Mouse (Mus musculus) intestine, embryonic 14.5 days (tissue): Measurements from ENCODE around the gene Mccc2. TPM values are rescaled to one million over a fixed set of nuclear protein-coding genes. Genes with fewer than 3 reads are reported as not detected.
"Not testable (repeated sequence)": the region's sequence is repeated elsewhere in the genome, so short reads cannot be mapped to it uniquely, and the experiment has no call there.

Experiments used
- ATAC-seq: fragments of 200-750 bp; cut with Nextera tagmentation; replicated peaks from 2 replicates; pipeline ENCODE4 v1.8.0; 2017; ENCODE audit warnings: low read depth, moderate number of reproducible peaks, moderate TSS enrichment, moderate library complexity; ENCODE audit not compliant: low FRiP score, low TSS enrichment
- DNase-seq: peaks from one replicate; pipeline ENCODE4 v3.0.0-alpha.2; 2018; ENCODE audit warnings: low spot score
- H3K27ac ChIP-seq: fragments of 300-500 bp; sonication (generic); 2 replicates; pipeline ENCODE4 v1.5.1; 2014; ENCODE audit warnings: low read depth, mild to moderate bottlenecking, control low read depth
- H3K27me3 ChIP-seq: fragments of 300-500 bp; sonication (generic); replicated peaks from 2 replicates; pipeline ENCODE4 v1.6.1; 2014; ENCODE audit warnings: low read length, control low read depth; ENCODE audit not compliant: control insufficient read depth, insufficient read depth
- H3K36me3 ChIP-seq: fragments of 300-500 bp; sonication (generic); 2 replicates; pipeline ENCODE4 v1.6.1; 2014; ENCODE audit warnings: low read length, control low read depth; ENCODE audit not compliant: control insufficient read depth, insufficient read depth
- H3K4me1 ChIP-seq: fragments of 300-500 bp; sonication (generic); replicated peaks from 2 replicates; pipeline ENCODE4 v1.6.1; 2014; ENCODE audit warnings: low read length, control low read depth, mixed read lengths; ENCODE audit not compliant: control insufficient read depth, insufficient read depth
- H3K4me2 ChIP-seq: fragments of 300-500 bp; sonication (generic); 2 replicates; pipeline ENCODE4 v1.6.1; 2014; ENCODE audit warnings: low read length
- H3K4me3 ChIP-seq: fragments of 300-500 bp; sonication (generic); 2 replicates; pipeline ENCODE4 v1.5.1; 2014; ENCODE audit warnings: low read depth, low read length, control low read depth, mixed read lengths
- H3K9ac ChIP-seq: fragments of 300-500 bp; sonication (generic); 2 replicates; pipeline ENCODE4 v1.6.1; 2014; ENCODE audit warnings: mild to moderate bottlenecking, low read length
- H3K9me3 ChIP-seq: fragments of 300-500 bp; sonication (generic); 2 replicates; pipeline ENCODE4 v1.6.1; 2016; ENCODE audit warnings: low read length, control low read depth; ENCODE audit not compliant: control insufficient read depth
- WGBS: fragments of 180-500 bp; shearing (Covaris S2); extraction: QIAGEN DNeasy Blood & Tissue Kit; methylation state at CpG from one replicate; pipeline ENCODE4 v1.1.7; 2014; 5-methylcytosine and 5-hydroxymethylcytosine counted together
- polyA plus RNA-seq: library from polyadenylated mRNA; unstranded; fragments of >200 nt; fragmentation: Nextera tagmentation; extraction: Ambion mirVana; gene quantifications from 2 replicates; pipeline ENCODE4 v1.2.1, GENCODE M21; 2014

Mccc2 gene
- 45.9 and 51.6 TPM in 2 replicates for polyA plus RNA-seq

DNA sequence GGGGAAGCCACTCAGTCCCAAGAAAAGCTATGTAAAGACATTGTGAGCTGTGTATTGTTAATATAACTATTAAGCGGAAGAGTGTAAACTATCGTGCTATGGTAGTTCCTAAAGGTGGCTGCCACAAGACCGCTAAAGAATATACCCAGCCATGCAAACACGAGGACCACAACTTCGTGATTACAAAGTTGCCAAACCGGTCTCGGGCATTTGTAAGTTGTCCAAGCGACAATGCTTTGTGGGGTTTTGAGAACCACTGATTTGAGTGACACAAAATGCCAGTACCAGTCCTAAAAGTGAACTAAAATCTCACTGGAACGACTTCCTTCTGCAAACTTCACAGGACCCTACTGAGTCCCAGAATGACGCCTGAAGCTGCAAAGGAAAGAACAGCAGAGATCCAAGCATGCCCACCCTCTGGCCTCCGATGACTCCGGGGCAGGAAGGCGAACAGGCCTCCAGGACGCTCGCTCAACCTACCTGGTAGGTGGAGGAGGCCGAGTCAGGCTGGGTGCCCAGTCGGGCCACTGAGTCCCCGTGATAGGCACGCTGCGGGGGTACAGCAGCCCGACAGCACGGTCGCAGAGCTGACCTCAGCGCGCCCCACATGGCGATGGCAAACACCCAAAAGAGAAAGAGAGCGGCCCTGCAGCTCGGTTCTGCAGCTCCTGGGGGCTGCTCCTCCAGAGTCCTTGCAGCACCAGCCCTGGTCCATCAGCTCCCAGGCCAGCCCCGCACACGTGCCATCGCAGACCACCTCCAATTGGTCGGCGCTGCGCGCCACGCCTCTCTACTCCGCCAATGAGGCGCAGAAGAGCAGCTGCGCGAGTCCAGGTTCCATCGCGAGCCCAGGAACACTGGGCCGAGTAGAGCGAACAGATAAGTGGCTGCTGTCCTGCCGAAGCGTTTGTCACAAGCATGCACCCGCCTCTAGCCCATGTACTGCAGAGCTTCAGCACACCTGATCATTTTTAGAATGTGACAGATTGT lies at the start of gene Mccc2:
Gene Mccc2, minus strand, starts transcription at position 734 of the 990 bp plus-strand sequence.
- H3K27me3 ChIP-seq, result no peaks in the 10 kb centered on the region
- ATAC-seq (peak; percentile 100), DNase-seq (peak; percentile 86)
- no peaks in the 10 kb centered on the region for H3K9me3 ChIP-seq
- peak within 1 kb of the TSS; percentile 86 for H3K4me2 ChIP-seq
- peak within 1 kb of the TSS; percentile 82 for H3K4me3 ChIP-seq
- WGBS, result 2% methylated on average over 44 of the region's 47 CpGs
- peaks cover 5% of the 10 kb centered on the region; the same call in 1 of the 2 replicates for H3K36me3 ChIP-seq
- H3K9ac ChIP-seq, result peak within 1 kb of the TSS; percentile 83
- peaks cover 7% of the 10 kb centered on the region for H3K4me1 ChIP-seq
- peak within 1 kb of the TSS; percentile 74 for H3K27ac ChIP-seq

DNA sequence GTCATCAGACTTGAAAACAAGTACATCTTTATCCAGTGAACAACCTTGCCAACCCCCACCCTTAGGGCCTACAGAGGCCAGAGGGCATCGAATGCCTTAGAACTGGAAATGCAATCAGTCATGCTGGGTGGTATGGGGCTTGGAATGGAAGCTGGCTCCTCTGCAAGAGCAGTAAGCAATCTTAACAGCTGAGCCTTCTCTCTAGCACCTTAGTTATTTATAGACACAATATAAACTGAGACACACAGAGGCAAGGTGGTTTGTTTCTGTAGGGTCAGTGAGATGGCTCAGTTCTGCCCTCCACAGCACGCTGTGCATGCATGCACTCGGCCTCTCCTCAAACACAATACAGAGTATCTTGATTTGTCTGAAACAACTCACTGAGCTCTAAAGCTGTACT lies 48.5 kb upstream of the Mccc2 start:
- H3K9ac ChIP-seq, result no peak overlapping the region
- H3K4me2 ChIP-seq, result no peak overlapping the region
- H3K36me3 ChIP-seq, result peaks cover 91% of the 10 kb centered on the region
- H3K4me1 ChIP-seq, result no peaks in the 10 kb centered on the region
- no peak for DNase-seq
- no peaks in the 10 kb centered on the region for H3K27me3 ChIP-seq
- no peak overlapping the region for H3K4me3 ChIP-seq
- no peak for ATAC-seq
- no peaks in the 10 kb centered on the region for H3K9me3 ChIP-seq
- WGBS, result 96% methylated on average over 3 of the region's 3 CpGs
- H3K27ac ChIP-seq, result no peak overlapping the region

DNA sequence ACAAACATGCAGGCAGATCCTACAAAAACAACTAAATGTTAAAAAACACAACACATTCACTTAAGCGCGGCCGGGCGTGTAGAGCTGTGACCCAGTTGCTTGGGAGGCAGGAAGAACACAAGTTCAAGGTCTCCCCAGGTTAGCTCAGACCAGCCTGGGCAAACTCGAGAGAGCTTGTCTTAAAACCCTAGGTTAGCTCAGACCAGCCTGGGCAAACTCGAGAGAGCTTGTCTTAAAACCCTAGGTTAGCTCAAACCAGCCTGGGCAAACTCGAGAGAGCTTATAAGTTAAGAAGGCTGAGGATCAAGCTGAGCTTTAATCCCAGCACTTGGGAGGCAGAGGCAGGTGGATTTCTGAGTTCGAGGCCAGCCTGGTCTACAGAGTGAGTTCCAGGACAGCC lies 42.3 kb upstream of the Mccc2 start:
- H3K4me1 ChIP-seq, ATAC-seq, H3K4me2 ChIP-seq, H3K9ac ChIP-seq, H3K4me3 ChIP-seq, H3K27me3 ChIP-seq, DNase-seq, H3K9me3 ChIP-seq, H3K27ac ChIP-seq: not testable (repeated sequence)
- peaks cover 91% of the 10 kb centered on the region for H3K36me3 ChIP-seq
- WGBS, result 96% methylated on average over 8 of the region's 8 CpGs

DNA sequence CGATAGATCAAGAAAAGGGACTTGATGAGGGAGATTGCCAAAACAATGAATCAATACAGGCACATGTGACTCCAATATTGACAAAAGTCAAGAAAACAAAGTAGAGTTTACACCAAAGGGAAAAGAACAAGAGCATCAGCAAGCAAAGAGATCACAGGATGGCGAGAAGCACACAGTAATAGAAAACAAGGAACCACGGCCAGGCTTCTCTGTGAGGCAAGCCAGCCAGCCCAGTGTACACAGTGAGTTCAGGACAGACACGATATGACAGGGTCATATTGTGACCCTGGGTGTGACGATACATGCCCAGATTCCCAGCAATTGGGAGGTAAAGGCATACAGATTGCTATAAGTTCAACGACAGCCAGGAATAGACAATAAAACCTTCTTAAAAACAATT lies 10.6 kb upstream of the Mccc2 start:
- Histone ChIP-seq H3K9ac (no peak overlapping the region), H3K27ac (no peak overlapping the region), H3K36me3 (peaks cover 87% of the 10 kb centered on the region), H3K4me2 (no peak overlapping the region), H3K9me3 (no peaks in the 10 kb centered on the region), H3K4me3 (no peak overlapping the region), H3K27me3 (no peaks in the 10 kb centered on the region), H3K4me1 (no peaks in the 10 kb centered on the region)
- no peak for DNase-seq
- ATAC-seq, result no peak
- 81% methylated on average over 6 of the region's 6 CpGs for WGBS

DNA sequence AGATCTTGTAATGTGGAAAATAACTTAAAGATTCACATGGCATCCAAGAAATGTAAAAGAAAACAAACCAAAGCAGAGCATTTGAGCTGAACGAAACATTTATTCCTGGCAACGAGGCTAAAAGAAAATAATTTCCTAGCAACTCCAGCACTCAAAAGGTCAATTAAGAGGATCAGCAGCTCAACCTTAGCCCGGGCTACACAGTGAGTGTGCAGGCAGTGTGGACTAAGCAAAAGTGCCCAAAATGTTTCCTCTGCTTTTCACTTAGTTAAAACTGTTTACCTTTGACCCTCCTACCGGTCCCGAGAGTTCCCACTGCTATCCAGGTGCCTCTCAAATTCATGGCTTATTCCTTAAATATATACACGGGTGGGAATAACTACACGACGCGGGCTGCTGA lies 1.5 kb upstream of the Mccc2 start:
- H3K9me3 ChIP-seq, result no peaks in the 10 kb centered on the region
- H3K4me1 ChIP-seq, result peaks cover 7% of the 10 kb centered on the region
- no peak overlapping the region for H3K4me2 ChIP-seq
- no peak for DNase-seq
- no peak overlapping the region for H3K9ac ChIP-seq
- peaks cover 10% of the 10 kb centered on the region for H3K36me3 ChIP-seq
- no peak overlapping the region for H3K27ac ChIP-seq
- no peak for ATAC-seq
- no peak overlapping the region for H3K4me3 ChIP-seq
- 85% methylated on average over 9 of the region's 9 CpGs for WGBS
- H3K27me3 ChIP-seq, result no peaks in the 10 kb centered on the region

DNA sequence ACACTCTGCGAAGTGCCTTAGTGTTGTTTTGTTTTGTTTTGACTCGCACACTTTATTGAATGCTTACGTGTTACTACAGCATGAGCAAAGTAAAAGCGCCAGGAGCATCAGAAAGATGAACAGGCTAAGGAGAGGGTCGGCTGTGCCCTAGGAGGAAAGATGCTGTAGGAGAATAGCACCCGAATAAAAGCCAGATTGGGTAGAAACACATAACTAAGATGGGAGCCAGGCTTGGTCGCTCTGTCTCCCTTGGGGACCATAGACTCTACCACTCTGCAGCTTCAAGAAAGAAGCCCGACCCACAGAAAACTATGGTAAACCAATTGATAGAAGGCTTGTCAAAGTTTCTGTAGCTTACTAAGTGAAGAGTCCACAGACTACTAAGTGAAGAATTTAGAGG lies 498 bp upstream of the Mccc2 start:
- peak; percentile 44; the same call in 1 of the 2 replicates for ATAC-seq
- peak overlapping the region; percentile 74; the same call in 1 of the 2 replicates for H3K27ac ChIP-seq
- 14% methylated on average over 8 of the region's 8 CpGs for WGBS

DNA sequence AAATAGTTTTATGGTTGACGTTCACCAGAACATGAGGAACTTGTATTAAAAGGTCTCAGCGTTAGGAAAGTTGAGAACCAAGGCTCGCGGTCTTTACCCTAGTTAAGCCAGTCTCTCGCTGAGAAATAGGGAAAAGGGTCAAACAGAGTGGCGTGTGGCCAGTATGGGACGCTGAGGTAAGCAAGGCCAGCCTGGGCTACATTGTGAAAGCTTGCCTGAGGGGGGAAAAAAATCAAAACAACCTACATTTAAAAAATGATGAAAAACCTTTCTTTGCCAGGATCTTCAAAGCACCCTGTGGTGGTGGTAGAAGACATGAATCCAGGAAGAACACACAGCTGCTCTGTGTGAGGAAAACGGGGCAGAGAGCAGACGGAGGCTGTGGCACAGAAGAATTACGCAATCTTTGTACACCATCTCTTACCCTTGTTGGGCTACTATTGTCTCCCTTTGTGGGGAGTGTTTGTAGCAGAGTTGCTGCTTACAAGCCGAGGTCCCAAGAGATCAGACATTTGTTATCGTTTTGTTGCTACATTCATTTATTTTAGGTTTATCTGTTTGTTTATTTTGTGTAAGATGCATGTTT lies 9.4 kb downstream of the Mccc2 start:
- Histone ChIP-seq H3K36me3 (no peaks in the 10 kb centered on the region), H3K27ac (no peak overlapping the region), H3K9ac (no peak overlapping the region), H3K9me3 (no peaks in the 10 kb centered on the region), H3K4me2 (no peak overlapping the region), H3K27me3 (no peaks in the 10 kb centered on the region), H3K4me3 (no peak overlapping the region), H3K4me1 (no peaks in the 10 kb centered on the region)
- ATAC-seq (no peak), DNase-seq (no peak)
- WGBS, result 81% methylated on average over 12 of the region's 12 CpGs

More for the DNA sequence above, 498 bp upstream of the Mccc2 start:
- peak overlapping the region; percentile 69 for H3K9ac ChIP-seq
- H3K9me3 ChIP-seq, result no peaks in the 10 kb centered on the region
- H3K36me3 ChIP-seq, result peaks cover 7% of the 10 kb centered on the region; the same call in 1 of the 2 replicates
- H3K4me3 ChIP-seq, result peak overlapping the region; percentile 82
- no peaks in the 10 kb centered on the region for H3K27me3 ChIP-seq
- H3K4me2 ChIP-seq, result peak overlapping the region; percentile 86
- DNase-seq, result no peak
- H3K4me1 ChIP-seq, result peaks cover 7% of the 10 kb centered on the region

DNA sequence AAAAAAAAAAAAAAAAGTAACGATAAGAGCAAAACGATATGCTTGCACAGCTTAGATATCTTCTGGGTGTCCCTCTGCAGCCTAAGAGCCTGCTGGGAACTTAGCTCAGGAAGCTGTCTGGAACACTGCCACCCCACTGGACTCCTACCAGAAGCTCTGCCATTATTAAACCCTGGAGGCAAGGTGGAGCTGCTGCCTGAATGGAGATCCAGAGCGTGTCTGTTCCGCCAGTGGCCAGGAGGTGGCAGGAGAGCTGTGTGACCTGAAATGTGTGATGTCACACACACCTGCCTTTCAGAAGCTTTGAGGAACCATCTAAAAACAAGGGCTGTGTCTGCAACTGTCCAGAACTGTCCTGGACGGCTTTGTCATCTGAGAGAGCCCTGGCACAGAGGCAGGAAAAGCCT lies 13.6 kb downstream of the Mccc2 start:
- Histone ChIP-seq H3K36me3 (no peaks in the 10 kb centered on the region), H3K9me3 (no peaks in the 10 kb centered on the region), H3K4me1 (no peaks in the 10 kb centered on the region), H3K27ac (no peak overlapping the region), H3K4me3 (no peak overlapping the region), H3K27me3 (no peaks in the 10 kb centered on the region), H3K4me2 (no peak overlapping the region), H3K9ac (no peak overlapping the region)
- ATAC-seq (no peak), DNase-seq (peak; percentile 88)
- WGBS, result 38% methylated on average over 5 of the region's 5 CpGs
